Mouse (Mus musculus): ENCODE measurements at regions not wholly inside any gene's neighbourhood (a gene's known extent, or its start where the extent isn't known, plus 50 kb on each side); places are given as distances from the start of the nearest gene placed in this dataset.

DNA sequence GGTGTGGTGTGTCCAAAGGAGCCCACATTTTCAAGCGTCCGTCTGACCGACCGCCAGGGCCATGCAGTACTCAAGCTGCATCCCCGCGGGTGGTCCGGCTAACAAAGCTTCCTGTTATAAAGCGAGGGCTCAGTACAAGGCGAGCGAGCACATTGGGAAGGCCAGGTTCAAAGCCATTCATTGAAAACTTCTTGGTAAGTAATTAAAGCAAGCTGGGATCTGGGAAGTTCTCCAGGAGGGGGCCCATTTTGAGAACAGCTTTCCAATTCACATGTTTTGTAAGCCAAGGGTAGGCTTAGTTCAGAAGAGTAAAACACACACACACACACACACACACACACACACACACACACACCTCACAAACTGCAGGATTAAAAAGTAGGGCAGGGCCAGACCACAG lies 57.3 kb upstream of the Prep start:
- no peaks in the 10 kb centered on the region for H3K27me3 ChIP-seq (replicated peaks; ENCODE audit: control insufficient read depth, insufficient read depth, low read length)
- 21% methylated on average over 10 of the region's 10 CpGs for WGBS
- no peaks in the 10 kb centered on the region for H3K9me3 ChIP-seq (ENCODE audit: control insufficient read depth, low read length)
- H3K27ac ChIP-seq (ENCODE audit: low read depth, low read length) = no peak overlapping the region
- no peak overlapping the region for H3K4me3 ChIP-seq (ENCODE audit: low read length)
- no peak overlapping the region for H3K4me2 ChIP-seq (ENCODE audit: low read length)
- no peaks in the 10 kb centered on the region for H3K4me1 ChIP-seq (ENCODE audit: control insufficient read depth, insufficient read depth, low read depth, low read length)
- no peak overlapping the region for H3K9ac ChIP-seq (ENCODE audit: low read depth, low read length)
- peak; percentile 87 for ATAC-seq
- H3K36me3 ChIP-seq (ENCODE audit: control insufficient read depth, insufficient read depth, low read length) = no peaks in the 10 kb centered on the region

DNA sequence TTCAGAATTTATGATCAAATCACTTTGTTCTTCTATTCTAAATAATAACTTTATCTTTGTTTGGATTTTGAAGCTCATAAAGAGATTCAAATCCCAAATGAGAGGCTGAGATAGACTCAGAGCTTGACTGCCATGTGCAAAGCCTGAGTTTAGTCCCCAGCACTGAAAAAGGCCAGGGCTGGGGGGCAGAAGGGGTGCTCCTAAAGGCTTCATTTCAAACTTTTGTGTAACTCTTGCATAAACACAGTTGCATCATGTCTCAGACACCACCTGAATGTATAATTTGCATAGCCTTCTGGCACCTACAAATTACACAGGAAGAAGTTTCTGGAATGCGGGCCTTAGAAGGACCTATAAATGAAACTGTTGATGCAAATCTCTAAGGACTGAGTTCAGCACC lies 57.8 kb upstream of the Prep start:
- ATAC-seq = no peak
- H3K9me3 ChIP-seq (ENCODE audit: control insufficient read depth, low read length) = no peaks in the 10 kb centered on the region
- no peaks in the 10 kb centered on the region for H3K4me1 ChIP-seq (ENCODE audit: control insufficient read depth, insufficient read depth, low read depth, low read length)
- H3K27ac ChIP-seq (ENCODE audit: low read depth, low read length) = no peak overlapping the region
- no peak overlapping the region for H3K9ac ChIP-seq (ENCODE audit: low read depth, low read length)
- no peaks in the 10 kb centered on the region for H3K27me3 ChIP-seq (replicated peaks; ENCODE audit: control insufficient read depth, insufficient read depth, low read length)
- no peaks in the 10 kb centered on the region for H3K36me3 ChIP-seq (ENCODE audit: control insufficient read depth, insufficient read depth, low read length)
- H3K4me2 ChIP-seq (ENCODE audit: low read length) = no peak overlapping the region
- H3K4me3 ChIP-seq (ENCODE audit: low read length) = no peak overlapping the region
- 93% methylated on average over 1 of the region's 1 CpGs for WGBS

DNA sequence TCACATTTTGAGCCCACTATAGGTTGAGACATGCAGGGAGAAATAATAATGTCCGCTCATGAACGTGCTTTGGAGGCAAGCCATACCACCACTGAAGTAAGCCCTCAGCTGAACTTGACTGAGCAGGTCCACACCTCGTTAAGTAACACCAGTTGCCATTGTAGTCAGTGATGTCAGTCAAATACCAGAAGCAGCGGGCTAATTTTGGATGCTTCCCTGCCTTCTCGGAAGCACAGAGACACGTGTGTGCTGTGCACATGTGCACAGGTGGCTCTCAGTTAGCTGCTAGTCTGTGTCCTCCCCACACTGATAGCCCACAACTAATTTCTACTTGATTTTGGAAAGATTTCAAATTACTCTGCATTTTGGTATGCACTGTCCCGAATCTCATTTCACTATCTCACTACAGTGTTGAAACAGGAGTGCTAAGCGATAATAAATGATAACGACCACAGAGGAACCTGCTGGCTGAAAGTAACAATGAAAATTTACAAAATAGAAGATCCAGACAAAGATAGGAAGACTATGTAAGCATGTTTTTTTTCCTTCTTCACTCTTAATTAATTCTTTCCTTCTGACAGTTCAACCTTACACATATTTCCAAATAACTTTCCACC lies 62.9 kb upstream of the Prep start:
- no peak overlapping the region for H3K27ac ChIP-seq (ENCODE audit: low read depth, low read length)
- no peaks in the 10 kb centered on the region for H3K36me3 ChIP-seq (ENCODE audit: control insufficient read depth, insufficient read depth, low read length)
- no peak overlapping the region for H3K9ac ChIP-seq (ENCODE audit: low read depth, low read length)
- no peak overlapping the region for H3K4me3 ChIP-seq (ENCODE audit: low read length)
- no peaks in the 10 kb centered on the region for H3K9me3 ChIP-seq (ENCODE audit: control insufficient read depth, low read length)
- H3K27me3 ChIP-seq (replicated peaks; ENCODE audit: control insufficient read depth, insufficient read depth, low read length) = no peaks in the 10 kb centered on the region
- ATAC-seq = no peak
- peaks cover 7% of the 10 kb centered on the region for H3K4me1 ChIP-seq (ENCODE audit: control insufficient read depth, insufficient read depth, low read depth, low read length)
- 79% methylated on average over 9 of the region's 9 CpGs for WGBS
- H3K4me2 ChIP-seq (ENCODE audit: low read length) = no peak overlapping the region

- H3K4me3 ChIP-seq (ENCODE audit: low read length) = no peak overlapping the region
- no peak overlapping the region for H3K27ac ChIP-seq (ENCODE audit: low read depth, low read length)
- no peak overlapping the region for H3K4me2 ChIP-seq (ENCODE audit: low read length)
- no peaks in the 10 kb centered on the region for H3K36me3 ChIP-seq (ENCODE audit: control insufficient read depth, insufficient read depth, low read length)
- WGBS = 36% methylated on average over 2 of the region's 2 CpGs
- no peak overlapping the region for H3K9ac ChIP-seq (ENCODE audit: low read depth, low read length)
- H3K9me3 ChIP-seq (ENCODE audit: control insufficient read depth, low read length) = no peaks in the 10 kb centered on the region
- H3K27me3 ChIP-seq (replicated peaks; ENCODE audit: control insufficient read depth, insufficient read depth, low read length) = no peaks in the 10 kb centered on the region
- no peak for ATAC-seq
- H3K4me1 ChIP-seq (ENCODE audit: control insufficient read depth, insufficient read depth, low read depth, low read length) = peaks cover 7% of the 10 kb centered on the region
These were observed 63.7 kb upstream of the Prep start for GRCm38 (mm10) chr10:45003344-45003681.

DNA sequence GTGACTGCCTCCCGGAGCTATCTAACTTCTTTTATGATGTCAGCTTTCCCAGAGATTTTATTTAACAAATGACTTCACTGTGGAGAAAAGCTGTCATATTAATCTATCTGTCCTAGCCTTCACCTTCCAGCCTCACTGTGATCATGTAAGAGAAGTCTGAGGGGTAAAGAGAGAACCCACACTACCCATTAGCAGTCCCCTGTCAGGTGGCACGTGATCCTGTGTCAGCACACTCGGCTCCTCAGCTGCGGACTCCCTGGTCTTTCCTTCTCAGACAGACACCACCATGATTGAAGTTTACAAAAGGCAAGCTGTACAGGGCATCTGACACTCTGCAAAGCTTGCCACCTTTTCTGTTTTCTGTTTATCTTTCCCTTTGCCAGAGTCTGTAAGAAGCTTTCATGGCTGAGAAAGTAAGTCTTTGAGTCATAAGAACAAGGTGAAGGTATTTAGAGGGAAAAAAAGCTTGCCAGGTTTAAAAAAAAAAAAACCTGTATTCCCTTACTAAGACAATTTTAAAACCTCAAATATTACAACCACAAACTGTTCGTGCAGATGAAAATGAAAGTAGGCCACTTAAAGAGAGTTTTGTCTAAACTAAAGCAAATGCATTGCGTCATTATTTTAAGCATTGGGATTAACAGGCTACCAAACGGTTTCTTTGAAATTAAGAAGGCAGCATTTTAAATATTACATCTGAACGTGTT lies 64.2 kb upstream of the Prep start:
- Histone ChIP-seq H3K4me2 (ENCODE audit: low read length) (no peak overlapping the region), H3K9ac (ENCODE audit: low read depth, low read length) (no peak overlapping the region), H3K27ac (ENCODE audit: low read depth, low read length) (no peak overlapping the region), H3K27me3 (replicated peaks; ENCODE audit: control insufficient read depth, insufficient read depth, low read length) (no peaks in the 10 kb centered on the region), H3K36me3 (ENCODE audit: control insufficient read depth, insufficient read depth, low read length) (no peaks in the 10 kb centered on the region), H3K9me3 (ENCODE audit: control insufficient read depth, low read length) (no peaks in the 10 kb centered on the region), H3K4me3 (ENCODE audit: low read length) (no peak overlapping the region), H3K4me1 (ENCODE audit: control insufficient read depth, insufficient read depth, low read depth, low read length) (peaks cover 7% of the 10 kb centered on the region)
- ATAC-seq = no peak
- WGBS = 63% methylated on average over 8 of the region's 8 CpGs

GRCm38 (mm10) chr10:45000873-45001859 lies 65.8 kb upstream of the Prep start:
- Histone ChIP-seq H3K9ac (ENCODE audit: low read depth, low read length) (peak overlapping the region; percentile 68), H3K4me2 (ENCODE audit: low read length) (peak overlapping the region; percentile 93), H3K4me3 (ENCODE audit: low read length) (peak overlapping the region; percentile 45), H3K27ac (ENCODE audit: low read depth, low read length) (no peak overlapping the region), H3K27me3 (replicated peaks; ENCODE audit: control insufficient read depth, insufficient read depth, low read length) (no peaks in the 10 kb centered on the region), H3K9me3 (ENCODE audit: control insufficient read depth, low read length) (no peaks in the 10 kb centered on the region), H3K4me1 (ENCODE audit: control insufficient read depth, insufficient read depth, low read depth, low read length) (peaks cover 12% of the 10 kb centered on the region), H3K36me3 (ENCODE audit: control insufficient read depth, insufficient read depth, low read length) (no peaks in the 10 kb centered on the region)
- 49% methylated on average over 12 of the region's 12 CpGs for WGBS
- peak; percentile 44; the same call in 1 of the 2 replicates for ATAC-seq

GRCm38 (mm10) chr10:45000027-45000840 lies 66.8 kb upstream of the Prep start:
- Histone ChIP-seq H3K9me3 (ENCODE audit: control insufficient read depth, low read length) (no peaks in the 10 kb centered on the region), H3K9ac (ENCODE audit: low read depth, low read length) (peak overlapping the region; percentile 68), H3K27me3 (replicated peaks; ENCODE audit: control insufficient read depth, insufficient read depth, low read length) (no peaks in the 10 kb centered on the region), H3K4me3 (ENCODE audit: low read length) (peak overlapping the region; percentile 45), H3K4me1 (ENCODE audit: control insufficient read depth, insufficient read depth, low read depth, low read length) (peaks cover 12% of the 10 kb centered on the region), H3K27ac (ENCODE audit: low read depth, low read length) (peak overlapping the region; percentile 61), H3K36me3 (ENCODE audit: control insufficient read depth, insufficient read depth, low read length) (no peaks in the 10 kb centered on the region), H3K4me2 (ENCODE audit: low read length) (peak overlapping the region; percentile 93)
- WGBS = 8% methylated on average over 18 of the region's 18 CpGs
- peak; percentile 71 for ATAC-seq

- H3K4me1 ChIP-seq (ENCODE audit: control insufficient read depth, insufficient read depth, low read depth, low read length) = peaks cover 12% of the 10 kb centered on the region
- no peak overlapping the region; the same call in 1 of the 2 replicates for H3K9ac ChIP-seq (ENCODE audit: low read depth, low read length)
- ATAC-seq = no peak
- H3K4me2 ChIP-seq (ENCODE audit: low read length) = peak overlapping the region; percentile 56
- H3K27ac ChIP-seq (ENCODE audit: low read depth, low read length) = no peak overlapping the region
- H3K9me3 ChIP-seq (ENCODE audit: control insufficient read depth, low read length) = no peaks in the 10 kb centered on the region
- no peaks in the 10 kb centered on the region for H3K36me3 ChIP-seq (ENCODE audit: control insufficient read depth, insufficient read depth, low read length)
- WGBS = 4% methylated on average over 4 of the region's 4 CpGs
- H3K4me3 ChIP-seq (ENCODE audit: low read length) = no peak overlapping the region
- H3K27me3 ChIP-seq (replicated peaks; ENCODE audit: control insufficient read depth, insufficient read depth, low read length) = no peaks in the 10 kb centered on the region
These were observed 69.1 kb upstream of the Prep start for GRCm38 (mm10) chr10:44997906-44998289.
